Mouse (Mus musculus): ENCODE data around the gene Tmco4. TPM values are rescaled to one million over a fixed set of nuclear protein-coding genes. Genes with fewer than 3 reads are reported as not detected.

Gene Tmco4
- polyA plus RNA-seq, 1 experiment from 2014 or later, result 1.1 TPM

- Histone ChIP-seq H3K27ac (ENCODE audit: low read depth, low read length) (no peak overlapping the region), H3K4me3 (ENCODE audit: low read depth, low read length) (no peak overlapping the region), H3K9me3 (ENCODE audit: control insufficient read depth, low read length) (no peaks in the 10 kb centered on the region), H3K36me3 (ENCODE audit: control insufficient read depth, insufficient read depth, low read length) (no peaks in the 10 kb centered on the region), H3K9ac (replicated peaks; ENCODE audit: low read depth, low read length) (no peak overlapping the region), H3K4me1 (ENCODE audit: control insufficient read depth, insufficient read depth, low read length) (no peaks in the 10 kb centered on the region), H3K27me3 (ENCODE audit: control insufficient read depth, insufficient read depth, low read length) (peaks cover 11% of the 10 kb centered on the region), H3K4me2 (ENCODE audit: low read depth, low read length) (no peak overlapping the region)
- ATAC-seq (ENCODE audit: low read depth), result no peak
- 27% methylated on average over 4 of the region's 4 CpGs for WGBS
These were observed 95.6 kb downstream of the Tmco4 start for GRCm38 (mm10) chr4:139068287-139068686.

DNA sequence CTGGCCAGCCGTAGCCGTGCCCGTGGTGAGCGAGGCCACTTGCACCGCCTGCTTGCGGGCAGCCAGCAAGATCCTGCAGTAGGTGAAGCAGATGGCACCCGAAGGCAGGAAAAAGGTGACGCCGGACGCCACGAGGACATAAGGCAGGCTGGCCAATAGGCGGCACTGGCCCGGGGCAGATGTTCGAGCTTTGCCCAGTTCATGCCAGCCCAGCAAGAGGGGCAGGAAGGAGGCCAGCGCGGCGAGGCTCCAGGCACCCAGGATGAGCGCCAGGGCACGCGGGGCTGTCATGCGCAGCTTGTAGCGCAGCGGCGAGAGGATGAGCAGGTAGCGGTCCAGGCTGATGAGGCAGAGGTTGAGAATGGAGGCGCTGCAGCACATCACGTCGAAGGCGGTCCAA lies 101.4 kb downstream of the Tmco4 start:
- ATAC-seq (ENCODE audit: low read depth), result no peak
- peak overlapping the region; percentile 53; the same call in 1 of the 2 replicates for H3K4me3 ChIP-seq (ENCODE audit: low read depth, low read length)

DNA sequence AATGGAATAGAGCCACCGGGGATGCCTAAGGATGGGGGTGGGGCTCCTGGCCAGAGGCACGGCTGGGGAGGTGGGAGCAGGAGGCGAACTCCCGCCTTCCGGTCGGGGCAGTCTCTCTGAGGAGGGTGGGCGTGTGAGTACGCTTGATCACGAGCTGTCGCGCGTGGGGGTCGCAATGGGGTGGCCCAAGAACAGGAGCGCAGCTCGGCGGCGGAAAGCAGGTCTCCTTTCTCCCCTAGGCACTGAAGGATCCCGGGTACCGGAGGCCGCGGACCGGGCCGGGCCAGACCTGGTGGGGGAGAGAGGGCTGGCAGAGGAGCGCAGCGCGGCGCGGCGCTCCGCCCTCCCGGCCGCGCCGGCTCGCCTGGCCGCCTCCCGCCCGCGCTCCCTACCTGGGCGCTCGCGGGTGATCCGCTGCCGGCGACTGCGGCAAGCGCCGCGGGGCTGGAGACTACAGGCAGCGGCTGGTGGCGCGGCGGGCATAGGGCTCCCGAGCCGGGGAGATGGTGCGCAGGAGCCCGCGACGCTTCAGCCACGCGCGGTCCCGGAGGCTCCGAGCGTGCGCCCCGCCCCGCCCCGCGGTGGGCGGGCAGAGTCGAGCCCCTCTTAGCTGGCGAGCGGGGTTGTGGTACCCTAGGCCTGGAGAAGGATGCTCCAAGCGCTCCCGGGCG lies 102.5 kb downstream of the Tmco4 start, which contains the start of gene Htr6:
Gene Htr6, minus strand, starts transcription at position 530 of the 671 bp plus-strand sequence.
- Histone ChIP-seq H3K4me1 (ENCODE audit: control insufficient read depth, insufficient read depth, low read length) (peaks cover 13% of the 10 kb centered on the region), H3K4me2 (ENCODE audit: low read depth, low read length) (peak within 1 kb of the TSS; percentile 76), H3K27me3 (ENCODE audit: control insufficient read depth, insufficient read depth, low read length) (peaks cover 47% of the 10 kb centered on the region), H3K27ac (ENCODE audit: low read depth, low read length) (no peak within 1 kb of the TSS), H3K9me3 (ENCODE audit: control insufficient read depth, low read length) (no peaks in the 10 kb centered on the region), H3K4me3 (ENCODE audit: low read depth, low read length) (peak within 1 kb of the TSS; percentile 53), H3K9ac (replicated peaks; ENCODE audit: low read depth, low read length) (peak within 1 kb of the TSS; percentile 60), H3K36me3 (ENCODE audit: control insufficient read depth, insufficient read depth, low read length) (no peaks in the 10 kb centered on the region)
- peak; percentile 38 for ATAC-seq (ENCODE audit: low read depth)
- WGBS, result under 1% methylated on average over 38 of the region's 77 CpGs

More for the DNA sequence above, 101.4 kb downstream of the Tmco4 start:
- 0 out of 2 replicates have a peak overlapping the region, but pooled peaks have one; percentile 7 for H3K9ac ChIP-seq (replicated peaks; ENCODE audit: low read depth, low read length)
- peaks cover 13% of the 10 kb centered on the region for H3K4me1 ChIP-seq (ENCODE audit: control insufficient read depth, insufficient read depth, low read length)
- no peaks in the 10 kb centered on the region for H3K9me3 ChIP-seq (ENCODE audit: control insufficient read depth, low read length)
- 17% methylated on average over 29 of the region's 29 CpGs for WGBS
- H3K27me3 ChIP-seq (ENCODE audit: control insufficient read depth, insufficient read depth, low read length), result peaks cover 47% of the 10 kb centered on the region
- no peak overlapping the region for H3K27ac ChIP-seq (ENCODE audit: low read depth, low read length)
- H3K4me2 ChIP-seq (ENCODE audit: low read depth, low read length), result peak overlapping the region; percentile 76; the same call in 1 of the 2 replicates
- no peaks in the 10 kb centered on the region for H3K36me3 ChIP-seq (ENCODE audit: control insufficient read depth, insufficient read depth, low read length)

GRCm38 (mm10) chr4:139075915-139076314 lies 103.2 kb downstream of the Tmco4 start:
- Histone ChIP-seq H3K4me1 (ENCODE audit: control insufficient read depth, insufficient read depth, low read length) (peaks cover 13% of the 10 kb centered on the region), H3K4me2 (ENCODE audit: low read depth, low read length) (peak overlapping the region; percentile 76), H3K9ac (replicated peaks; ENCODE audit: low read depth, low read length) (no peak overlapping the region), H3K27ac (ENCODE audit: low read depth, low read length) (no peak overlapping the region), H3K4me3 (ENCODE audit: low read depth, low read length) (peak overlapping the region; percentile 53), H3K27me3 (ENCODE audit: control insufficient read depth, insufficient read depth, low read length) (peaks cover 47% of the 10 kb centered on the region), H3K9me3 (ENCODE audit: control insufficient read depth, low read length) (no peaks in the 10 kb centered on the region), H3K36me3 (ENCODE audit: control insufficient read depth, insufficient read depth, low read length) (no peaks in the 10 kb centered on the region)
- no peak for ATAC-seq (ENCODE audit: low read depth)
- 20% methylated on average over 5 of the region's 5 CpGs for WGBS

DNA sequence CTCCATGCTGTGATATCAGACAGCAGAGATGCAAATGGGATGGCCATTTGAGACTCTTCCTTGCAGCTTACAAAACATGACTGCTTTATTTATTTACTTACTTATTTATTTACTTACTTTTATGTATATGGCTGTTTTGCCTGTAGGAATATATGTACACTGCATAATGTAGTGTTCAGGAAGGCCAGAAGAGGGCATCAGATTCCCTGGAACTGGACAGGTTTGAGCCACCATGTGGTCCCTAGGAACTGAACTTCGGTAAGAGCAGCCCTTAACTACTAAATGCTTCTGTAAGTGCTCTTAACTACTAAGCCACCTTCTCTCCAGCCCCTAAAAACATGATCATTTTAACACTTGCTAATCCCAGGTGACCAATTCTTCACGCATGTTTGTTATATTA lies 105.6 kb downstream of the Tmco4 start:
- H3K27me3 ChIP-seq (ENCODE audit: control insufficient read depth, insufficient read depth, low read length), result peaks cover 36% of the 10 kb centered on the region
- H3K27ac ChIP-seq (ENCODE audit: low read depth, low read length), result no peak overlapping the region
- no peak overlapping the region for H3K9ac ChIP-seq (replicated peaks; ENCODE audit: low read depth, low read length)
- H3K4me1 ChIP-seq (ENCODE audit: control insufficient read depth, insufficient read depth, low read length), result peaks cover 27% of the 10 kb centered on the region
- no peaks in the 10 kb centered on the region for H3K36me3 ChIP-seq (ENCODE audit: control insufficient read depth, insufficient read depth, low read length)
- no peak overlapping the region for H3K4me2 ChIP-seq (ENCODE audit: low read depth, low read length)
- H3K9me3 ChIP-seq (ENCODE audit: control insufficient read depth, low read length), result no peaks in the 10 kb centered on the region
- ATAC-seq (ENCODE audit: low read depth), result no peak
- WGBS, result 32% methylated on average over 2 of the region's 2 CpGs
- H3K4me3 ChIP-seq (ENCODE audit: low read depth, low read length), result no peak overlapping the region

GRCm38 (mm10) chr4:139078726-139079125 lies 106.0 kb downstream of the Tmco4 start:
- H3K4me3 ChIP-seq (ENCODE audit: low read depth, low read length), result no peak overlapping the region
- WGBS, result 13% methylated on average over 4 of the region's 4 CpGs
- no peak for ATAC-seq (ENCODE audit: low read depth)
- H3K27me3 ChIP-seq (ENCODE audit: control insufficient read depth, insufficient read depth, low read length), result peaks cover 32% of the 10 kb centered on the region
- H3K4me2 ChIP-seq (ENCODE audit: low read depth, low read length), result no peak overlapping the region
- H3K27ac ChIP-seq (ENCODE audit: low read depth, low read length), result no peak overlapping the region
- H3K9me3 ChIP-seq (ENCODE audit: control insufficient read depth, low read length), result no peaks in the 10 kb centered on the region
- H3K9ac ChIP-seq (replicated peaks; ENCODE audit: low read depth, low read length), result no peak overlapping the region
- H3K36me3 ChIP-seq (ENCODE audit: control insufficient read depth, insufficient read depth, low read length), result no peaks in the 10 kb centered on the region
- H3K4me1 ChIP-seq (ENCODE audit: control insufficient read depth, insufficient read depth, low read length), result peaks cover 29% of the 10 kb centered on the region

- Histone ChIP-seq H3K9ac (replicated peaks; ENCODE audit: low read depth, low read length) (no peak overlapping the region), H3K4me3 (ENCODE audit: low read depth, low read length) (no peak overlapping the region), H3K4me2 (ENCODE audit: low read depth, low read length) (no peak overlapping the region), H3K27me3 (ENCODE audit: control insufficient read depth, insufficient read depth, low read length) (peaks cover 25% of the 10 kb centered on the region), H3K9me3 (ENCODE audit: control insufficient read depth, low read length) (no peaks in the 10 kb centered on the region), H3K27ac (ENCODE audit: low read depth, low read length) (no peak overlapping the region), H3K4me1 (ENCODE audit: control insufficient read depth, insufficient read depth, low read length) (peaks cover 28% of the 10 kb centered on the region), H3K36me3 (ENCODE audit: control insufficient read depth, insufficient read depth, low read length) (no peaks in the 10 kb centered on the region)
- no peak for ATAC-seq (ENCODE audit: low read depth)
- WGBS, result 71% methylated on average over 11 of the region's 11 CpGs
These were observed 106.8 kb downstream of the Tmco4 start for GRCm38 (mm10) chr4:139079439-139079838.

- Histone ChIP-seq H3K4me1 (ENCODE audit: control insufficient read depth, insufficient read depth, low read length) (peaks cover 19% of the 10 kb centered on the region), H3K9ac (replicated peaks; ENCODE audit: low read depth, low read length) (no peak overlapping the region), H3K4me2 (ENCODE audit: low read depth, low read length) (no peak overlapping the region), H3K27ac (ENCODE audit: low read depth, low read length) (no peak overlapping the region), H3K4me3 (ENCODE audit: low read depth, low read length) (no peak overlapping the region), H3K9me3 (ENCODE audit: control insufficient read depth, low read length) (no peaks in the 10 kb centered on the region), H3K27me3 (ENCODE audit: control insufficient read depth, insufficient read depth, low read length) (peaks cover 16% of the 10 kb centered on the region), H3K36me3 (ENCODE audit: control insufficient read depth, insufficient read depth, low read length) (no peaks in the 10 kb centered on the region)
- ATAC-seq (ENCODE audit: low read depth), result no peak
- WGBS, result 93% methylated on average over 7 of the region's 7 CpGs
These were observed 107.6 kb downstream of the Tmco4 start for GRCm38 (mm10) chr4:139080259-139080658.

DNA sequence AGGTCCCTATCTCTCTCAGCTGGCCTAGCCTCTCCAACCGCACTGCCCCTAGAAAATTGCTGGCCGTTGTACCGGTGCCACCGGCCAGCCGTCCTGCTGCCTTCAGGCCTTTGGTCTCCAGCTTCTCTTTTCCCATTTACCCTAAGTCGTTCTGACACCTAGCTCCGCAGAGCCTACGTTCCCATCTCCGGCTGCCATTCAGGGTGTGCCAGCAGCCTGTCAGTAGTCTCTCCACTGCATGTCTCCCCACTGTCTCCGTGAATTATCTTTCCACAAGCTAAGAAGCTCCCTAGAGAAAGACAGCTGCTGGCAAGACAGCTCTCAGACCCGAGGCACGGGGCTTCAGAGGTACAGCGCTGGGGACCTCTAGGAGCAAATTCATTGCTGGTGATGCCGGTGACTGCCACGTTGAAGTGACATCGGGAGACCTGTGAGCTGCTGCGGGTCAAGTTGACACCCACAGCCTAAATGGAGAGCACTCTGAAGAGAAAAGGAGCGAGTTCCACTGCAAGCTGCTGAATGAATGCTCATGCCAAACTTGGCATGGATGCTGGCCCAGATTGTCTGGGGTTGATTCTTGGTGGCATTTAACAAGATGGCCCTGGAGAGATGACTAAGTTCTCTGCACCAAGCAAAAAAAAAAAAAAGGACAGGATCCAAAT lies 108.7 kb downstream of the Tmco4 start:
- Histone ChIP-seq H3K36me3 (ENCODE audit: control insufficient read depth, insufficient read depth, low read length) (no peaks in the 10 kb centered on the region), H3K4me3 (ENCODE audit: low read depth, low read length) (no peak overlapping the region), H3K27ac (ENCODE audit: low read depth, low read length) (no peak overlapping the region), H3K27me3 (ENCODE audit: control insufficient read depth, insufficient read depth, low read length) (peaks cover 5% of the 10 kb centered on the region), H3K9ac (replicated peaks; ENCODE audit: low read depth, low read length) (no peak overlapping the region), H3K9me3 (ENCODE audit: control insufficient read depth, low read length) (no peaks in the 10 kb centered on the region), H3K4me1 (ENCODE audit: control insufficient read depth, insufficient read depth, low read length) (peaks cover 16% of the 10 kb centered on the region), H3K4me2 (ENCODE audit: low read depth, low read length) (no peak overlapping the region)
- 64% methylated on average over 18 of the region's 18 CpGs for WGBS
- ATAC-seq (ENCODE audit: low read depth), result no peak
